Mouse (Mus musculus) liver (tissue): ENCODE measurements around the gene Casp14.
A peak's percentile ranks its signal among the peaks of the same experiment; 100 is the strongest.
"Not testable (repeated sequence)": the region's sequence is repeated elsewhere in the genome, so short reads cannot be mapped to it uniquely, and the experiment has no call there.

Experiments used
- DNase-seq: peaks from one replicate; pipeline ENCODE4 v3.0.0-alpha.2; 2020; ENCODE audit warnings: mixed read lengths

The Casp14 gene

DNA sequence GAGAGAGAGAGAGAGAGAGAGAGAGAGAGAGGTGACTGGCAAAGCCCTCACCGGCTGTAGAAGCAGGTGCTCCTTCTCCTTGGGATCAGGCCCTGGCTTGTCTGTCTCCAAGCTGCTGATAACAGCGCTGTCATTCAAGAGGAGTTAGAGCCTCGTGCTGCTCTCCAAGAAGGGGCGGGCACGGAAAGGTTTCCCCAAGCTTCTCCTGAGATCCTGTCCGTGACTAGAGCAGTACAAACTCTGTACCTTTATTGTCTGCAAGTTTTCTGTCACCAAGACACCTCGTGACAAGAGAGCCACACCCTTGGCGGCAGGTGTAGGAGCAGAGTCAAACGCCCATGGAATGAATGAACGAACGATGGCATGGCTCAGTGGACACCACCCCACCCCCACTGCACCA lies at the start of gene Casp14:
Casp14 (minus strand) TSS at position 239 of the 400 bp plus-strand sequence.
- no peak for DNase-seq

DNA sequence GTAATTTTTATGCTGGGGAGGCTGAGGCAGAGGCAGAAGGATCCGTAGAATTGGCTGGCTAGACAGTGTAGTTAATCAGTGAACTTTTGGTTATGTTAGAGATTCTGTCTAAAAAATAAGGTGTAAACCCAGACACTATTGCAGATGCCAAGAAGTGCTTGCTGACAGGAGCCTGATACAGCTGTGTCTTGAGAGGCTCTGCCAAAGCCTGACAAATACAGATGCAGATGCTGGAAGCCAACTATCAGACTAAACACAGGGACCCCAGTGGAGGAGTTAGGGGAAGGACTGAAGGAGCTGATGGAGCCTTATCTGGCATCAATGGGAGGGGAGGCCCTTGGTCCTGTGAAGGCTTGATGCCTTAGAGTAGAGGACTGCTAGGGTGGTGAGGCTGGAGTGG lies 47.5 kb upstream of the Casp14 start:
- no peak for DNase-seq

DNA sequence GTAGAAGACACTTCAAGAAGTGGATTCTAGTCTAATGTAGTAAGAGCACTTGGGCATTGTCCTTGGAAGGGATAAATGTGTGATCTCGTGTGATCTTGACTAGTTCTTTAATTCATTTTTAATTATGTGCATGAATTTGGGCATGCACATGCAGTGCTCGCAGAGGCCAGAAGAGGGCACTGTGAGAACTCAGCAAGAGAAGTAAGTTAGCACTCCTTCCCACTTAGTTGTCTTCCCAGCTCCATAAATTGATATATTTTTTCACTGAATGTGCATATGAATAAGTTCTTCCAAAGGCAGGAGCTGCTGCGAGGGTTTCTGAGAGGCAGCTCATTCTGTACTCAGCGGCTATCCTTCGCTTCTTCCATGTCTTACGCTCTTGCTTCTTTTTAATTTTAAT lies 37.9 kb upstream of the Casp14 start:
- peak; percentile 54 for DNase-seq

DNA sequence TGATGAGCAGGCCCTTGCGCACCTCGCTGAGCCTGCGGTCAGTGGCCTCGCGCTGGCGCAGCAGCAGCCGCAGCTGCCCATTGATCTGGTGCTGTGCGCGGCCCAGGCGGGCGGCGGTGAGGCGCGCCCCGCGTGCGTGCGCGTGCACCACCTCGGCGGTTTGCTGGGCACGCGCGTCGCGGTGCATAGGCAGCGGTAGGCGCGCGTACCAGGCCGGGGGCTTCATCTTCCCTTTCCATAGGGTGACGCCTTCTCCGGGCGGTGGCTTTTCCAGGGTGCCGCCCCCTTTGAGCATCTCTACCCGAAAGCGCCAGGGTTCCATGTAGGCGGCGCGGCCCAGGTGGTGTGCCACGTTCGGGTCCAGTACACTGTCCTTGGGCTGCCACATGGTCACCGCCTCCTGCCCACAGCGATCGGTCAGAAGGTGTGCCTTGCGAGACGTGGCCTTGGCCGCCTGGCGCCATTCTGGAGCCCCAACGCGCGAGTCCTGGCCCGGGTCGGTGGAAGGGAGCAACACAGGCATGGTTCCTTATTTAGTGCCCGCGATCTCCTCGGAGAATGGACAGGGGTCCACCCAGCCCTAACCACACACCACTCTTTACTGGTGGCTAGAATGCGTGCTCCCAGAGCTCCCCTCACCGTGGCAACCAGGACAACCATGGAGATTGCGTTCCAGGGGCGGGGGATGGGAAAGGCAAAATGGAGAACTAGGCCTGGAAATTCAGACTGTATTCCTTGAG lies 34.5 kb upstream of the Casp14 start, which contains the start of gene Ccdc105:
Ccdc105 (minus strand) TSS at position 614 of the 740 bp plus-strand sequence.
- peak; percentile 59 for DNase-seq

DNA sequence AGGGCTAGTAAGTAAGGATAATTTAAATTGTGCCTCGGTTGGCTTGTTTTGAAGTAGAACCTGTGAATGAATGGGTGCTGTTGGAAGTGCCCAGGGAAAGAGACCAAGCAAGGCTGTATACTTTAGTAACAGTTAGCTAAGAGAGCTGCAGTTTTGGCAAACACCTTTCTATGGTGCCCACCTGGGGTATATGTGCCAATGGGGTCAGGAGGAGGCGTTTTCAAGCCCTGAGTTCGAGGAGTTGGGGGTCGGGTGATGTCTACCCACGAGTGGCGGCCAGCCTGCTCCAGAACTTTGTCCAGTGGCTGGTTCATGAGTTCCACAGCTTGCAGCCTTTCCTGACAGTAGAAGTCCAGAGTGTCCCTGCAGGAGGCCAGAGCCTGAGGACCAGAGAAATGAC lies 30.9 kb upstream of the Casp14 start:
- DNase-seq, result no peak

DNA sequence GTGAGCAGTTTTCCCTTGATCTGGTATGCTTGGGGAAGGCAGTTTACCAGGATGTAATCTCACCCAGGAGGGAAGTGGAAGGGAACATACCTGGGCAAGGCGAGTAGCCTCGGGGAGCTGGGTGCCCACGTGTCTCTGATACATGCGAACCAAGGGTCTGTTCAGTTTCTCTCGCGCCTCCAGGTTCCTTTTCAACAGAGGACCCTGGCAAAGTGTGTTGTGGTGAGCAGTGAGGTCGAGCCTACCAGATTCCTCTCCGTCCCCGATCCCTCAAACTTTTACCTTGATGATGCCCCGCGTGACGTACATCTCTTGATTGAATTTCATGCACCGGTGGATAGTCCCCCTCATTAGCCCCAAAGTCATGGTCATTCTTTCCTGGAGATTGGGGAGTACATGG lies 30.1 kb upstream of the Casp14 start:
- no peak for DNase-seq

DNA sequence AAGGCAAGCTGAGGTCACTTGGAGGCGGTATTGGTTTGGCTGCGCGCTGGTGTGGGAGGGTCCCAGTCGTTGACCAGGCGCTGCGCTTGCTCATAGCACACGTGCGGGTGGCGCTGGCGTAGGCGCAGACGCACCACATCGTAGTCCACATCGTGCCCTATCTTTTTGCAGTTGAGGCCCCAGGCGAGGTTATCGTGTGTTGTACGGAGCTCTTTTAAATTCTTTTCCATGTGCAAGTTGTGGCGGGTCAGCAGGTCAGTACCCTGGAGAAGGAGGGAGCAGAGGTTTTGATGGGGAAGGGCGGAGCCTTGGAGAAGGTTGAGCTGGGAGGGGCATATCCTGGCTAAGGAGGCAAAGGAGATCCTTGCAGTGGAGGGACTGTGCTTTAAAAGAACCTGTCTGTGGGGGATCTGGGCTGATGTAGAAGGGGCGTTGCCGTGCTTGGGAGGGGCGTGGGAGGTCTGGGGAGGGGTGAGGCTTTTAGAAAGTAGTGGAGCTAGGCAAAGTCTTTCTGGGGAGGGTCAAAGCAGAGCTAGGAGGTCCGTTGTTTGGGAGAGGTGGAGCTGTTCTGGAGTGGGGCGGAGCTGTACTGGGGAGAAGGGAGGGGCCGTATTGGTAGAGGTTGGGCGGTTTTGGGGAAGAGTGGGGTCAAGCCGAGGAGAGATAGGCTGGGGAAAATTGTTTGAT lies 29.1 kb upstream of the Casp14 start:
- DNase-seq, result no peak

DNA sequence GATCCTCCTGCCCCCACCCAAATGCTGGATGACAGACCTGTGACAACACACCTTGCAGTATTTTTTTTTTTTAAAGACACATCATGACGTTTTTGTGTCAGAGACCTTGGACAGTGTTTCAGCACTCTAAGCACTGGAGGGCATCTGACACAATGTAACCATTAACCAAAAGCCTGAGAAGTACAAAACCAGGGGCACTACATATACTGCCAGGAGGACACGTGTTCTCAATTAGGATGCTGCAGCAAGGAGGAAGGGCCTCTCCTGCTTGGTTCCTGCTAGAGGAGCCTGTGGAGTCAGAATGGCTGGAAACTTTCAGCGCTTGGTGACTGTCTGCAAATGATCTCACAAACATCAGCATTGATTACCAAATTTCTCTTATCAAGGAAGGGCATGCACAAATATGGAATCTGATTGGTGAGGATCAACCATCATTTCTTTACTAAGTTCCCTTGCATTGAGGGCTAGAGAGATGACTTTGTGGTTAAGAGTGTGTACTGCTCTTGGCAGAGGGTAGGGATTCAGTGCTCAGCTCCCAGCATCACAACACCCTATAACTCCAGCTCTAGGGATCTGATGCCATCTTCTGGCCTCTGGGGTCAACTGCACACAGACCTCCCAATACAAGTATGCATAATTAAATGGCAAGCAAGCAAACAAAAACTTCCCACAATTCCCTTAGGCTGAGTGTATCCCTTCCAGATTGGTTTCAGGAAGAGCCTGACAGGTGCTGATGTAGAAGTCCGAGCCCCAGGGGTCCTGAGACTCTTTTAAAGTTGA lies 27.5 kb upstream of the Casp14 start:
- no peak for DNase-seq

DNA sequence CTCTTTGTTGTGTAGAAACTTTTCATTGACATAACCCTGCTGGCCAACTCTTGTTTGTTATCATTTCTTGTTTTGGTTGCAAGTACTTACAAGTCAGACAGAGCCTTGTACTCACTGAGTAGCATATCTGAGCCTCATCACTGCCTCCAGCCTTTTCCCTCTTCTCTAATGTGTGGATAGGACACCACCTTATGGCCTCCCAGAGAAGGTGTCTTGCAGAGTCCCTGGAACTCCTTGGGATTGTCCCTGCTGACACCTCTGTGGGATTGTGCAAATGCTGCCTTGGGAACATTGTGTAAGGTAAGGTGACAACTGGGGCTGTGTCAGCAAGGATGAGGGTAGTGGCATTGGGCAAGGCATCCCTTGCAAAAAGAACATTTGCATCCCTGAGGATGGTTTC lies 25.6 kb upstream of the Casp14 start:
- no peak for DNase-seq

DNA sequence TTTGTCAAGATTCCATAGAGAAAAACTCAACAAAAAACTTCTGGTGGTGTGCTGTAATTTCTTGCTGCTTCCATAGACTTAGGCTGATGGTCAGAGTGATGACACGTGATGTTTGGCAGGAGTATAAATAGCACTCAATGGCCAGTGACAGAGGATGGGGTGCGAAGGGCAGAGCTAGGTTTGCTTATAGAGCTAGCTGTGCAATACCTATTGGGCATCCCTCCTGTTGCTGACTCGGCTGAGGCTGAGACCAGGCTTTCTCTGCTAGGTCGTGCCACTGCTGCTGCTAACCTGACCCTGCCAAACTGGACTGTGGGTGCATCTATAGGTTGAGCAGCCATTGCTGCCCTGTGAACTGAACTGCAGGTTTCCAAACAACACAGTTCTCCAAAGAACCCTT lies 21.7 kb upstream of the Casp14 start:
- no peak for DNase-seq

DNA sequence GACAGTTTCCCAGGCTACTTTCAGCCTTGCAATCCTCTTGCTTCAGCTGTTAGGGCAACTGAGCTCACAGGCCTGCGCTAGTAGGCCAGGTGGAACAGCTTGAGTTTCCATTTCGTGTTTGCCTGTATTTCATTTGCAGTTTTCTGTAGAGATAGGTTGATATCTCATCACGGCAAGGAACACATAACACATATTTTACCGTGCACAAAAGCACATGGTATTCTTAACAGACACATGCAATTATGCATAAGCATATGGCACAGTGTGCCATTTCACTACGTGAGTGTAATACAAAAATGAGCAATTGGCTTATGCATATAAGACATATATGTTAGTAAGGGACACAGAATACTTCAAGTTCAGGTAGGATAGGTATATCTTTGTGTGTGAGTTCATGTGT lies 9.8 kb upstream of the Casp14 start:
- DNase-seq, result no peak

DNA sequence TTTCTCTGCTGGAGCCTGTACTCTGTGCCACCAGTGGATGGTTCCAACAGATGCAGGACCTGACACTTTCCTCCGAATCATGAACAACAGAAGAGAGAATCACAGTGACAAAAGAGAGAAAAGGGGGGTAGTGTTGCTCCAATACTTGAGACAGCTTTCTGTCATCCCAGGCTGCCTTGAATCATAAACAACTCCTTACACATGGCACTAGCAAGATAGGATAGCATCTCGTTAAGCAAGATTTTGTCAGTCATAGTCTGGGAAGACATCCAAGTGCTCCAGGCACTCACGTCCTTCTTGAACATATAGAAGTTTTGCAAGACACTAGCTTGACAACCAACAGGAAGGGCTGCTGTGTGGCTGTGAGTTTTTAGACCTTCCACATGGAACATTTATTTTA lies 8.9 kb upstream of the Casp14 start:
- DNase-seq, result no peak

DNA sequence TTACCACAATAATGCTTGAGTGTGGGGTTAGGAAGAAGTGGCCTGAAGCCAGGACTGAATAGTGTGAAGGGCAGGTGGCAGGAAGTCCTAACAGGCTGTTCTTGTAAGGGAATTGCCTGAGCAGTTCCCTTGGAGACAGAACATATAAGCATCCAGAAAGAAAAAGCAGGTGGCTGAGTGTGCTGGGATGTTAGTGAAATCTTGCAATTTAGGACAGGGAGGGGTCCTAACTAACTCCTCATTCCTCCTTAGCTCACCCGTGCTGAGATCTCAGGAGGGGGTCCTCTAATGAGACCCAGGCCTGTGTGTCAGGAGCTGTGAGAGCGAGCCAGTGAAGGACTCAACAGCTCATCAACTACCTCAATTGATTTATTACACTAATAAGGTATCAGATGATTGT lies 5.3 kb upstream of the Casp14 start:
- no peak for DNase-seq

DNA sequence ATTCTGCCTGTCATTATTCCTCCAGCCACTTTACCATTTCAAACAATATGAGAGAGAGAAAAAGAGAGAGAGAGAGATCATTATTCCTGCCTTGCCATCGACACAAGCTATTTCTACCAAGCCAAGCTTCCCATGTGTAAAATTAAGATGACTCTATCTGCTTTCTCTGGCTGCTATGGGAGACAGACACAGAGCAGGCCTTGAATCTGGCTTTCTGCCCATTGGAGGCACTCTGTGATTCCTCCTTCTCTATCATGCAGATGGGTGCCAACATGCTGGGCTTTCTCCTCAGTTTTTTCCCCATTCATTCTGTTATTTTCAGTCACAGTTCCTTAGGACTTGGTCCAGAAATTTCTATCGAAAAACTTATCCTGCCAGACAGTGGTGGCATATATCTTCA lies 4.6 kb upstream of the Casp14 start:
- no peak for DNase-seq

DNA sequence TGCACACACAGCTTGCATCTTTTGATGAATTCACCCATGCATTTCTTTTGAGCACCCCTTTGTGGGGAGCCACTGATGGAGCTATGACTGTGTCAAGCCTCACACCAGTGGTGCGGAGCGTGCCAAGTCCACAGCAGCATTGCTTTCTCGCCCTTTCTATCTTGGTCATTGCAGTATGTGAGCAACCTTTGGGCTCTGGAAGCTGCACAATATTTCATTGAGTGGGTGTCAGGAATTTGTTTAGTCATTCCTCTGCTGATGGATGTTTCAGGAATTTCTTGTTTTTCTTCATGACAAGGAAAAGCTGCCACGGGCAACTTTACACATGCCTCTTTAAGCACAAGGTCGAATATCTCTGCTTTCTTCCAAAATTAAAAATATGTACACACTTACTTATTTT lies 3.9 kb upstream of the Casp14 start:
- DNase-seq, result no peak

DNA sequence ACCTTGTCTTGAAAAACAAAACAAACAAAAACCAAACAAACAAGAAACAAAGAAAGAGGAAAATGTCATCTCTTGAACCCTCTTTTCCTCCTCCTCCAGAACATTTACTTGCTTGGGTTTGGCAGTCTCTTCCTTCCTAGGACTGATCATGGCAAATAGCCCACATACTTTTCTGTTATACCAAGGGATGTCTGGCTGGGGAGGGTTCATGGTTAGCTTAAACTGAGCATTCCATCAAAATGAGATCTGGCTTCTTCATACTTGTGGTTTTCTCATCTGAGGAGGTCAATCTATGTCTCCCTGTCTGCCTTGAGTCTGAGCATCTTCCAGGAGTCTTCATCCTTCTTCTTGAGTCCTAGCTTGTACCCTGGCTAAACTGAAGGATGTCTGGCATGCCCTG lies 1.9 kb downstream of the Casp14 start:
- no peak for DNase-seq

DNA sequence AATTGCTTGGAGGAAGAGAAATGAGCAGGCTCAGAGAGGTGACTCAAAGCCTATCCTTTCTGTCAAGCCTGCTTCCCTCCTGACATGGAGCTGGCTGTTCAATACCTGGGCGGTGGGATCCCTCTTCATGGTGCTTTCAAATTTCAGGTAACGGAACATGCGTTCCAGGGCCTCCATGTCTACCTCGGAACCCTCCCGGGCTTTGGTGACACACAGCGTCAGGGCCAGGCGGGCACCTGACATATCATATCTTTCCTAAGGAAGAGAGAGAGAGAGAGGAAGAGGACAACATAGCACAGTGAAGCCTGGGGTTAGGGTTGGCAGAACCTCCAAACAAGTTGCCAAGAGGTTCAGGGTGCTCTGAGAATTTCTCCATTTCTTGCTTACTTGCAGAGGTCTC lies 2.9 kb downstream of the Casp14 start:
- no peak for DNase-seq

DNA sequence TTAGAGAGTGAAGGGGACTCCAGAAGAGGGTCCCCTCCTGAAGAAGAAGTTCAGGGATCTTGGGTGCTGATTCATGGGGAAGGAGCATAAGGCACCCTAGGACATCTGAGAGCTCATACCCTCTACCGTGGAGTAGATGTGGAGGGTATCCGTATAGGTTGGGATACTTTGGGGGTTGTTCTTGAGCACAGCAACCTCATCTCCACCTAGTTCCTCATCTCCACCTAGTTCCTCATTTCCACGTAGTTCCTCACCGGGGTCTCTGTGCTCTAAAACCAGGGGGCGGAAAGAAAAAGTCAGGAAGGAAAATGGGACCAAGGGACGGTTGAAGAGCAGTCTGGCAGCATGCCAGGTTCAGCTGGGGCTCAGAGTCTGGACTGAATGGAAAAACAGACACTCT lies 4.0 kb downstream of the Casp14 start:
- DNase-seq, result no peak

DNA sequence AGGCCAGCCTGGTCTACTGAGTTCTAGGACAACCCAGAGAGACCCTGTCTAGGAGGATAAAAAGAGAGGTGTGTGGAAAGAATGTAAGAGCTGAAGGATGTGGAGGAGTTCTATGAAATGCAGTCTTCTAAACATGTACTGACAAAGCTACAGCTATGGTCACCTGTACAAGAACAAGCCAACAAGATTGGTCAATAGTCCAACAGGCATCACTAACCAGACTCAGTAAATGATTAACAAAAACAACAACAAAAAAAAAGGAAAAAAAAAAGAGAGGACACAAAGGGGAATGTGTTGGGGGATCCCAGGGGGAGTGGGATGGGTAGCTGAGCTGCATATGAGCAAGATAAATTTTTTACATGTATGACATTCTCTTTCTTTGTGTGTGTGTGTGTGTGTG lies 7.4 kb downstream of the Casp14 start:
- DNase-seq, result no peak

DNA sequence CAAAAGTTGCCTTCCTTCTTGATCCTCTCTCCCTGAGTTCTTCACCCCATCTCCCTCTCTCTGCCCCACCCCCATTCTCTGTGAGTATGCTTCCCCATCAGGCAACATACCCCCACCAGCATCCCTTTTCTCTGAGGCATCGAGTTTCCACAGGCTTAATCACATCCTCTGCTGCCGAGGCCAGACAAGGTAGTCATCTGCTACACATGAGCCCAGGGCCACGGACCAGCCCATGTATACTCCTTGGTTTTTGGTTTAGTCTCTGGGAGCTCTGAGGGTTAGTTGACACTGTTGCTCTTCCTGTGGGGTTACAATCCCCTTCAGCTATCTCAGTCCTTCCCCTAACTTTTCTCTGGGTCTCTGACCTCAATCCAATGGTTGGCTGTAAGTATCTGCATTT lies 17.2 kb downstream of the Casp14 start:
- no peak for DNase-seq

DNA sequence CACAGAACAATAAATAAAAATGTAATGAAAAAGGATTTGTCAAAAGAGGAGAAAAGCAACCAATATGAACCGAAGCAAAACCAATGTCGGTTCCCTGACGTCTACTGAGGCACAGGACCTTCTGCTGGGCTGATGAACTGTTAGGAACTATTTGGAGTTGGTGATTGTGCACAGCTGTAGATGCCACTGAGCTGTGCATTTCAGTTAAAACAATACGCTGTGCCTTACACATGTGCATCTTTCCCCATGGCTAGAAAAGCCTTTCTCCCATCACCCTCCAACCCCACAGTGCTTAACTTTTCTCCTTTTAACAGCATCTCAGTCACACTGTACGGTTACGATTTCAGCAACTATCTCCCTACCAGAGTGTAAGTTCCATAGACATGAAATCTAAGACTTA lies 28.1 kb downstream of the Casp14 start:
- no peak for DNase-seq

DNA sequence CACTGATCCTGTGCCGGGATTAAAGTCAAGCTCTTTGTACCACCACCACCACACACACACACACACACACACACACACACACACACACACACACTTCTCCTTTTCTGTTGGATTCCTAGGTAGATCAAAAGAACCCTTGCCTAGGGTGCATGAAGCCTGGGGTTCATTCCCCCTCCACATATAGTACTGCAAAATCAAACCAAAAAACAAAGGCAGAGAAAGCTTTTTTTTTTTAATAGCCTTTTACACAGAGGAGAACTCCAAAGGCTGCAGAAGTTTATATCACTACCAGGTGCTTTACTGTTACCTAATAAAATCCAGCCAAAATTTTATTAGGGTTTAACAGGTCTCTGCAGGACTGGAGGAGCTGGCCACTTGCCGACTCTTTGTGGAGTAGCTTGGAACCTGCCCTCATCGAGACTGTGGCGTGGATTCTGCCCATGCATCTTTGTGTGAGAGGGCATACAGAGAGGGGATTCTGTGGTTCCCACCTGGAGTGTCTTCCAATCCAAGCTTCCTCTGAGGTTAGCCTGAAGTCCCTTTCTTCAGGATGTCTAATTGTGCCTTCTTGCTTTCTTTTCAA lies 31.0 kb downstream of the Casp14 start:
- DNase-seq, result no peak

DNA sequence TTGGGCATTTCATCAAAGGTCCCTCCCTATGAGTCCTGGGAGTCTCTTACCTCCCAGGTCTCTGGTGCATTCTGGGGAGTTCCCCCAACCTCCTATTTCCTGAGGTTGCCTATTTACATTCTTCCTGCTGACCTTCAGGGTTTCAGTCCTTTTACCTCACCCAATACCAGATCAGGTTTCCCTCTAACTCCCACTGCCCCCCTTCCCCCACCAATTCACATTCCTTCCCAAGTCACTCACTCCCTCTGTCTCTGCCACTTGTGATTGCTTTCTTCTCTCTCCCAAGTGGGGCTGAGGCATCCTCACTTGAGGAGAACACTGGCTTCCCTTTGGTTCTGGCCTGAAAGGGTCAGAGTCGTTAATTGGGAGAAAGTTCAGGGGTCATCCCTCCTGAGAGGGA lies 48.0 kb downstream of the Casp14 start:
- DNase-seq, result not testable (repeated sequence)

DNA sequence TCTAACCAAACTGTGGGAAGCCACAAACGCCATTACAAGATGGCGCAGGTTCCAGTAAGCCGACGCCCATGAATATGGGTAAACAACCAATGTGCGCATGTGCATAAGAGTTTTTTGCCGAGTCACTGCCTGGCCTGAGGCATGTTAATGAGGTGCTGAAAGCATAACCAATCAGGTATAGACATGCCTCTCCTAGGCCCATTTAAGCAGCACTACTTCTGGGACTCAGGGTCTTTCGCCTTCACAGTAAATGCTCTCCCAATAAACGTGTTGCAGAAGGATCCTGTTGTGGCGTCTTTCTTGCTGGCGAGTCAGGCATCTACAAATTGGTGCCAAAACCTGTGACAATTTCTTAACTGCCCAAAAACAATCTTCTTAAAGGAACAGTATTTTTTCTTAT lies 51.4 kb downstream of the Casp14 start:
- not testable (repeated sequence) for DNase-seq
